Mouse (Mus musculus): ENCODE measurements around the gene Uqcrc1. TPM values are rescaled to one million over a fixed set of nuclear protein-coding genes. Genes with fewer than 3 reads are reported as not detected.

Gene Uqcrc1
- polyA plus RNA-seq, 2 experiments: 347 to 455 TPM

DNA sequence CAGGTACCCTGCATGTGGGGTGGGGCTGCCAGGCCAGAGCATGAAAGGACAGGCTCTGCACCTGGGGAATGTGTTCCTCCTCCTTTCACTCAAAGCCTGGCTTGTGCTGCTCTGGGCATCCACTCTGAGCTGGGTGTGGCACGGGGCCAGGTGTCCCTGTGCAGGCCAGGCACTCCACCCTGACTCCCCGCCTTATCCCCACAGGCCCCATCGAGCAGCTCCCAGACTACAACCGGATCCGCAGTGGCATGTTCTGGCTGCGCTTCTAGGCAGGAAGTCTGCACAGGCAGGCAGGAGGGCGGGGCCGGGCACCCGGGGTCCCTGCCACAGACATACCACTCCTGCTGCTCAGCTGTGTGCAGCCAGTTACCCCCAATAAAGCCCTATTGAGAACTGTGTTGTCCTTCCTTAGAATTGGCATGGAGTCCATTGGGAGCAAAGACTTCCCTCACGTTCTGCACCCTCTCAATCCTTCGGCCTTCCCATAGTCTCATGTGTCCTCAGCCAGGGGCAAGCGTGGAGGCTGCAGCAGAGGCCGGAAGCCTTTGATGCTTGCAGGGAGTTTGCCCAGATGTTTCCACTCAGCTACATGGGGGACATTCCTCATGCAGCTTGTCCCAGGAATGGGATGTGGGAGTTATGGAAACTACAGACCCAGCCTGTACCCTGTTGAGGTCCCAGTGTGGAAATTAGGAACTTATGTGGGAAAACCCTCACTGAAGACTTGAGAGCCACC lies 13.0 kb downstream of the Uqcrc1 start:
- Histone ChIP-seq H3K9me3 (ENCODE audit: control insufficient read depth, low read length) (no peaks in the 10 kb centered on the region), H3K4me3 (replicated peaks; ENCODE audit: low read length) (no peak overlapping the region), H3K4me2 (replicated peaks; ENCODE audit: low read depth, low read length, severe bottlenecking) (0 out of 2 replicates have a peak overlapping the region, but pooled peaks have one; percentile 19), H3K4me1 (ENCODE audit: control insufficient read depth, insufficient read depth, low read length) (peaks cover 25% of the 10 kb centered on the region), H3K36me3 (ENCODE audit: control insufficient read depth, insufficient read depth, low read length) (peaks cover 61% of the 10 kb centered on the region), H3K27me3 (ENCODE audit: control insufficient read depth, insufficient read depth, low read length) (peaks cover 8% of the 10 kb centered on the region; the same call in 1 of the 2 replicates), H3K27ac (replicated peaks; ENCODE audit: low read depth, low read length) (peak overlapping the region; percentile 85), H3K9ac (ENCODE audit: low read depth, low read length, severe bottlenecking) (no peak overlapping the region)
- DNase-seq (ENCODE audit: low spot score) (peak; percentile 76), ATAC-seq (ENCODE audit: low FRiP score, low read depth) (peak; percentile 42; the same call in 1 of the 2 replicates)
- 28% methylated on average over 13 of the region's 13 CpGs for WGBS
- TF ChIP-seq POLR2A (IDR thresholded peaks at IDR 0.05; ENCODE audit: borderline replicate concordance, extremely low read depth, insufficient read depth, insufficient read length): no peak

DNA sequence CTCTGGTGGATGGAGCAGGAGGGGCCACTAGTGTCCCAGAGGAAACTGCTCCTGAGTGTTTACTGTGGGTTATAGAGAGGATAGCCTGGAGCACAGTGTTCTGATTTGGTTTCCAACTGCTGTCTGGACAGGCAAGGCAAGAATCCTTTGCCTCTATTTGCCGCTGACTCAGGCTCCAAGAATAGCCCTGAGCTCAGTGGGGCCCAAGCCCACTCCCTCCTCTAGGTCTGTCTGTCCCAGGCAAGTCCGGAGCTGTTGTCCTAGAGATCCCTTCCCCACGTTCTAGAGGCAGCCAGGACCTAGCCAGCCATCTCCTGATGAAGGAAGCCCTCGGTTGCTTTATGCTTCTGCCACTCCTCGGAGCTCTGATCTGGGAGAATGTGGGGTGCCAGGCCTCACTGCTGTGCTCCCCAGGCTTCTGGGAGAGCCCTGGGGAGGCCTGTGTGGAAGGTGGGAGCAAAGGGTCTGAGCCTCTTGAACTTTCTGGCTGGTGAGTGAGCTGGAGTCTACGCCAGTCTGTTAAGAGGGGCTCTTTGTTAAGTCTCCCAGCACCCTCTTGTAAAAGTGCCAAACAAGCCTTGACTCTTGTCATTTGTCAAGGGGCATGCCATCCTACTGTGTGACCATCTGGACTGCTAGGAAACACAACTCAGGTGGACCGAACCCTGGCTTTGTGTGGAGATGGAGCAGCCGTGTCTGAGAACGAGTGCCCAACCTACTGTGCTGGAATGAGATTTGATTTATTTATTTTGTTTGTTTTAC lies 13.7 kb downstream of the Uqcrc1 start:
- Histone ChIP-seq H3K4me1 (ENCODE audit: control insufficient read depth, insufficient read depth, low read length) (peaks cover 25% of the 10 kb centered on the region), H3K9me3 (ENCODE audit: control insufficient read depth, low read length) (no peaks in the 10 kb centered on the region), H3K27ac (replicated peaks; ENCODE audit: low read depth, low read length) (peak overlapping the region; percentile 85), H3K9ac (ENCODE audit: low read depth, low read length, severe bottlenecking) (no peak overlapping the region), H3K36me3 (ENCODE audit: control insufficient read depth, insufficient read depth, low read length) (peaks cover 54% of the 10 kb centered on the region), H3K4me2 (replicated peaks; ENCODE audit: low read depth, low read length, severe bottlenecking) (no peak overlapping the region), H3K27me3 (ENCODE audit: control insufficient read depth, insufficient read depth, low read length) (peaks cover 9% of the 10 kb centered on the region; the same call in 1 of the 2 replicates), H3K4me3 (replicated peaks; ENCODE audit: low read length) (no peak overlapping the region)
- WGBS: 65% methylated on average over 9 of the region's 9 CpGs
- no peak for TF ChIP-seq POLR2A (IDR thresholded peaks at IDR 0.05; ENCODE audit: borderline replicate concordance, extremely low read depth, insufficient read depth, insufficient read length)
- ATAC-seq (ENCODE audit: low FRiP score, low read depth): no peak
- DNase-seq (ENCODE audit: low spot score): no peak

DNA sequence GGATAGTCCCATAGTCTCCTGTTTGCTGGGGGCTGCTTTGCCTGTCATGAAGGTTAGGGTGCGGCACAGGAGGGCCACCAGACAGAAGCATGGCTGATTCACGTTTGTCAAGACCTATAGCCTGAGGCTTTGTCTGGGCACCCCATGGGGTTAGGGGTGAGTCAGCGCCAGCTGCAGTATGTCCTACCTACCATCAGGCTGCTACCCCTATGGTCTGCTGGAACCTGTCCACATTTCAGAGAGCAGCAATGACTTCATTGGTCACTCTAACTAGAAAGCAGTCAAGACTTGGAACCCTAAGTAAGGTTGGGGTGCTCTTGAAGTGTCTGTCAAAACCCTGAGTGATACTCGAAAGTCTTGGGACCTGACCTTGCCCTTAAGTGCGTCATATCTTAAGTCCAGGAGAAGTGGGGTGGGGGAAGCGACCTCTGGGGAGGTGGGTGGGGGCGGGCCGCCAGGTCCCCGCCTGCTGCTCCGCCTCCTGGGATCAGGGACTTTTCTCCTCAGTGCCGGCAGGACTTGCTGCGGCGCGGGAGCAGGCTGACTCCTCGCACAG lies 16.7 kb downstream of the Uqcrc1 start, which contains the start of gene Col7a1:
Col7a1 (plus strand) TSS at position 506 of the 556 bp plus-strand sequence.
- H3K9me3 ChIP-seq (ENCODE audit: control insufficient read depth, low read length): no peaks in the 10 kb centered on the region
- 9% methylated on average over 14 of the region's 15 CpGs for WGBS
- TF ChIP-seq POLR2A (IDR thresholded peaks at IDR 0.05; ENCODE audit: borderline replicate concordance, extremely low read depth, insufficient read depth, insufficient read length): no peak
- peaks cover 24% of the 10 kb centered on the region for H3K36me3 ChIP-seq (ENCODE audit: control insufficient read depth, insufficient read depth, low read length)
- H3K4me1 ChIP-seq (ENCODE audit: control insufficient read depth, insufficient read depth, low read length): peaks cover 23% of the 10 kb centered on the region
- no peak within 1 kb of the TSS for H3K27ac ChIP-seq (replicated peaks; ENCODE audit: low read depth, low read length)
- DNase-seq (ENCODE audit: low spot score) (no peak), ATAC-seq (ENCODE audit: low FRiP score, low read depth) (no peak)
- no peak within 1 kb of the TSS; the same call in 1 of the 2 replicates for H3K9ac ChIP-seq (ENCODE audit: low read depth, low read length, severe bottlenecking)
- H3K4me2 ChIP-seq (replicated peaks; ENCODE audit: low read depth, low read length, severe bottlenecking): peak within 1 kb of the TSS; percentile 36
- H3K4me3 ChIP-seq (replicated peaks; ENCODE audit: low read length): peak within 1 kb of the TSS; percentile 21
- peaks cover 9% of the 10 kb centered on the region; the same call in 1 of the 2 replicates for H3K27me3 ChIP-seq (ENCODE audit: control insufficient read depth, insufficient read depth, low read length)

DNA sequence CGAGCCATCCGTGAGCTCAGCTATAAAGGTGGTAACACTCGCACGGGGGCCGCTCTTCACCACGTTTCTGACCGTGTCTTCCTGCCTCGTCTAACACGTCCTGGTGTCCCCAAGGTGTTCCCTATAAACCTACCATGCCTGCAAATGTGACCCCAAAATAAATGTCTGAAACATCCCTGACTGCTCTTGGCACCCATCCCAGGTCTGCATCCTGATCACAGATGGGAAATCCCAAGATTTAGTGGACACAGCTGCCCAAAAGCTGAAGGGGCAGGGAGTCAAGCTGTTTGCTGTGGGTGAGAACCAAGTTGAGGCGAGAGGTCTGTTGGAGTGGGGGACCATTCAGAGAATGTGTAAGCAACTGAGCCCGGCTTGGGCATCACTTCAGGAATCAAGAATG lies 18.8 kb downstream of the Uqcrc1 start:
- ATAC-seq (ENCODE audit: low FRiP score, low read depth) (no peak), DNase-seq (ENCODE audit: low spot score) (no peak)
- WGBS: 81% methylated on average over 11 of the region's 11 CpGs
- Histone ChIP-seq H3K4me1 (ENCODE audit: control insufficient read depth, insufficient read depth, low read length) (peaks cover 3% of the 10 kb centered on the region), H3K27me3 (ENCODE audit: control insufficient read depth, insufficient read depth, low read length) (peaks cover 9% of the 10 kb centered on the region; the same call in 1 of the 2 replicates), H3K9ac (ENCODE audit: low read depth, low read length, severe bottlenecking) (no peak overlapping the region), H3K9me3 (ENCODE audit: control insufficient read depth, low read length) (no peaks in the 10 kb centered on the region), H3K36me3 (ENCODE audit: control insufficient read depth, insufficient read depth, low read length) (peaks cover 4% of the 10 kb centered on the region), H3K4me3 (replicated peaks; ENCODE audit: low read length) (no peak overlapping the region), H3K27ac (replicated peaks; ENCODE audit: low read depth, low read length) (no peak overlapping the region), H3K4me2 (replicated peaks; ENCODE audit: low read depth, low read length, severe bottlenecking) (no peak overlapping the region)
- TF ChIP-seq POLR2A (IDR thresholded peaks at IDR 0.05; ENCODE audit: borderline replicate concordance, extremely low read depth, insufficient read depth, insufficient read length): no peak

DNA sequence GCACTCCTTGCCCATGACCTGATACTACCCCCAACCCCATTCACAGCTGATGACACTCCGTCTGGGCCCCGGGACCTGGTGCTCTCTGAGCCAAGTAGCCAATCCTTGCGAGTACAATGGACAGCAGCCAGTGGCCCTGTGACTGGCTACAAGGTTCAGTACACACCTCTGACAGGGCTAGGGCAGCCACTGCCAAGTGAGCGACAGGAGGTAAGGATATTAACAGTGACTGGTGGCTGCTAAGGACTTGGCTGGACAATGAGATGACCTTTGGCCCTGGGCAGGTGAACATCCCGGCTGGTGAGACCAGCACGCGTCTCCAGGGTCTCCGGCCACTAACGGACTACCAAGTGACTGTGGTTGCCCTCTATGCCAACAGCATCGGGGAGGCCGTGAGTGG lies 19.4 kb downstream of the Uqcrc1 start:
- no peak for ATAC-seq (ENCODE audit: low FRiP score, low read depth)

More for the DNA sequence above, 19.4 kb downstream of the Uqcrc1 start:
- 86% methylated on average over 11 of the region's 11 CpGs for WGBS
- no peak for TF ChIP-seq POLR2A (IDR thresholded peaks at IDR 0.05; ENCODE audit: borderline replicate concordance, extremely low read depth, insufficient read depth, insufficient read length)
- no peaks in the 10 kb centered on the region for H3K36me3 ChIP-seq (ENCODE audit: control insufficient read depth, insufficient read depth, low read length)
- H3K27me3 ChIP-seq (ENCODE audit: control insufficient read depth, insufficient read depth, low read length): peaks cover 9% of the 10 kb centered on the region; the same call in 1 of the 2 replicates
- H3K27ac ChIP-seq (replicated peaks; ENCODE audit: low read depth, low read length): no peak overlapping the region
- H3K4me2 ChIP-seq (replicated peaks; ENCODE audit: low read depth, low read length, severe bottlenecking): no peak overlapping the region
- no peaks in the 10 kb centered on the region for H3K4me1 ChIP-seq (ENCODE audit: control insufficient read depth, insufficient read depth, low read length)
- no peak overlapping the region for H3K9ac ChIP-seq (ENCODE audit: low read depth, low read length, severe bottlenecking)
- DNase-seq (ENCODE audit: low spot score): no peak
- H3K4me3 ChIP-seq (replicated peaks; ENCODE audit: low read length): no peak overlapping the region
- H3K9me3 ChIP-seq (ENCODE audit: control insufficient read depth, low read length): no peaks in the 10 kb centered on the region
